In the genomic region with DNA sequence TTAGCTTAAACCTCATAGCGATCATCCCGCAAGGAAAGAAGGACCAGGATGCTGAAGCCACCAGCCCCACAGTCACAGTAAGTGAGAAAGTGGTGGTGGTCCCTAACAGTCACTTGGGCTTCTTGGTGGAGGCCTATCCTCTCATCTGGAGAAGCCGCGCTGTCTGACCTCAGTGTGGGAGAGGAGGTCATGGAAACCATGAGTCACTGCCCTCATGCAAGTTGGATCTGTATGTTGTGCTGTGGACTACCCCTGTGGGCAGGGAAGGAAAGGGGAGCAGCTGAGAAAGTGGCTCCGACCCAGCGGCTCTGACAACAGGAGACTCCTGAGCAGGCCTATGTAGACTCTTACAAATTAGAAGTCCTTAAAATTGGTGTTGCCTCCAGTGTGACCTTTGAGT, we compare ENCODE assay signal across 18 mouse cellular contexts.
DNase-seq lines count a peak whose midpoint lies in the region; ATAC-seq lines count a peak whose summit lies in the region.
"Had no signal": no experiment of that assay in that cellular context is flagged by ENCODE, and none has a peak within 500 bp of the region (broad histone marks: within the 10 kb centered on the region; RNA-seq: fewer than 3 reads in every experiment).

No protein-coding gene starts in this region.

- DNase-seq in adrenal gland, adult (ENCODE audit: inconsistent age in 2 of 2, low spot score in 1 of 2): peak; percentile 19 to 57
- no peak for DNase-seq in adrenal gland, adult 8-10 months
- DNase-seq in heart, embryonic 10.5 days (ENCODE audit: low spot score): no peak
- no peak for DNase-seq in heart, postnatal 4 days
- DNase-seq in midbrain, embryonic 10.5 days (ENCODE audit: low spot score): no peak
- DNase-seq in layer of hippocampus, postnatal 25 days (ENCODE audit: extremely low spot score in 1 of 2, low spot score in 1 of 2): no peak
- DNase-seq: cerebellum, adult 11-12 months; cerebellum, adult 9-10 months; cerebellum, postnatal 25 days; forebrain, postnatal 0 days; gastrocnemius, postnatal 14 days; heart, adult 2 months had no signal

- no peak overlapping the region for H3K9ac ChIP-seq in midbrain, embryonic 15.5 days
- H3K9ac ChIP-seq: embryonic facial prominence, embryonic 13.5 days; forebrain, embryonic 13.5 days; forebrain, postnatal 0 days; heart, embryonic 12.5 days; hindbrain, embryonic 15.5 days had no signal

- H3K27ac ChIP-seq in heart, embryonic 10.5 days: peak overlapping the region; percentile 42; the same call in 1 of the 2 replicates
- H3K27ac ChIP-seq in midbrain, embryonic 15.5 days: 0 out of 2 replicates have a peak overlapping the region, but pooled peaks have one; percentile 17
- no peak overlapping the region for H3K27ac ChIP-seq in midbrain, embryonic 10.5 days (replicated peaks)
- H3K27ac ChIP-seq: embryonic facial prominence, embryonic 13.5 days; forebrain, embryonic 13.5 days; heart, adult 2 months; hindbrain, embryonic 15.5 days had no signal

- H3K36me3 ChIP-seq in heart, embryonic 10.5 days: peaks cover 5% of the 10 kb centered on the region; the same call in 1 of the 2 replicates
- H3K36me3 ChIP-seq in midbrain, embryonic 15.5 days (replicated peaks): 0 out of 2 replicates have a peak, but pooled peaks cover 5% of the 10 kb centered on the region
- peaks cover 41% of the 10 kb centered on the region for H3K36me3 ChIP-seq in midbrain, embryonic 10.5 days
- H3K36me3 ChIP-seq: hindbrain, embryonic 15.5 days had no signal

- no peaks in the 10 kb centered on the region for H3K9me3 ChIP-seq in heart, embryonic 10.5 days
- no peaks in the 10 kb centered on the region for H3K9me3 ChIP-seq in midbrain, embryonic 15.5 days
- H3K9me3 ChIP-seq in midbrain, embryonic 10.5 days (replicated peaks): no peaks in the 10 kb centered on the region
- H3K9me3 ChIP-seq: embryonic facial prominence, embryonic 13.5 days; forebrain, embryonic 13.5 days; heart, embryonic 12.5 days; hindbrain, embryonic 15.5 days had no signal

- H3K4me1 ChIP-seq in heart, embryonic 10.5 days: peaks cover 22% of the 10 kb centered on the region
- peaks cover 18% of the 10 kb centered on the region for H3K4me1 ChIP-seq in midbrain, embryonic 15.5 days
- peaks cover 18% of the 10 kb centered on the region for H3K4me1 ChIP-seq in midbrain, embryonic 10.5 days

- 77% methylated on average over 6 of the region's 6 CpGs for WGBS in heart, embryonic 10.5 days
- 90% methylated on average over 6 of the region's 6 CpGs for WGBS in midbrain, embryonic 15.5 days
- WGBS in midbrain, embryonic 10.5 days: 93% methylated on average over 6 of the region's 6 CpGs

- ATAC-seq in midbrain, embryonic 15.5 days (replicated peaks): no peak
- ATAC-seq: forebrain, embryonic 13.5 days; forebrain, postnatal 0 days; intestine, postnatal 0 days had no signal

- no peaks in the 10 kb centered on the region for H3K27me3 ChIP-seq in heart, embryonic 10.5 days (ENCODE audit: insufficient read depth, poor library complexity, severe bottlenecking)
- peaks cover 5% of the 10 kb centered on the region; the same call in 1 of the 2 replicates for H3K27me3 ChIP-seq in midbrain, embryonic 15.5 days (replicated peaks)
- peaks cover 7% of the 10 kb centered on the region; the same call in 1 of the 2 replicates for H3K27me3 ChIP-seq in midbrain, embryonic 10.5 days (ENCODE audit: low read depth, poor library complexity, severe bottlenecking)
- H3K27me3 ChIP-seq: embryonic facial prominence, embryonic 13.5 days; heart, embryonic 12.5 days; hindbrain, embryonic 15.5 days had no signal

- H3K4me2 ChIP-seq in midbrain, embryonic 15.5 days: no peak overlapping the region
- H3K4me2 ChIP-seq: embryonic facial prominence, embryonic 13.5 days; forebrain, embryonic 13.5 days; heart, embryonic 12.5 days; hindbrain, embryonic 15.5 days had no signal

- no peak overlapping the region for H3K4me3 ChIP-seq in heart, embryonic 10.5 days
- H3K4me3 ChIP-seq in midbrain, embryonic 15.5 days: no peak overlapping the region
- no peak overlapping the region for H3K4me3 ChIP-seq in midbrain, embryonic 10.5 days
- H3K4me3 ChIP-seq: embryonic facial prominence, embryonic 13.5 days; forebrain, embryonic 13.5 days; heart, adult 2 months; heart, embryonic 12.5 days; hindbrain, embryonic 15.5 days had no signal

Comparison
In these comparisons a context has a peak if more than half of its experiments do, and no peak if none do; other contexts are left out.
1. DNase-seq: peak in adrenal gland, adult (2 of 2); none in adrenal gland, adult 8-10 months (single experiment), heart, embryonic 10.5 days (single experiment), heart, postnatal 4 days (single experiment), midbrain, embryonic 10.5 days (single experiment) and layer of hippocampus, postnatal 25 days (0 of 2).